Mouse (Mus musculus) myocyte (in vitro differentiated cells): ENCODE data around the gene Tbc1d5.

Source experiments
- CEBPB ChIP-seq: IDR thresholded peaks from 2 replicates; pipeline ENCODE4 v1.6.1; 2011; ENCODE audit warnings: mild to moderate bottlenecking, moderate library complexity; ENCODE audit not compliant: poor library complexity, insufficient read depth, severe bottlenecking
- E2F4 ChIP-seq: IDR thresholded peaks from one replicate; pipeline ENCODE4 v1.6.1; 2011; ENCODE audit warnings: mild to moderate bottlenecking, control low read depth, moderate library complexity; ENCODE audit not compliant: insufficient read depth
- MAX ChIP-seq: IDR thresholded peaks from one replicate; pipeline ENCODE4 v1.6.1; 2011; ENCODE audit warnings: low read depth, mild to moderate bottlenecking, control low read depth
- MYOD1 ChIP-seq, 3 experiments: IDR thresholded peaks; one replicate each; pipeline ENCODE4 v1.6.1; 2011; ENCODE audit warnings: control low read depth in 2 of 3, low read depth in 2 of 3, mild to moderate bottlenecking in 2 of 3, moderate library complexity in 1 of 3; ENCODE audit not compliant: insufficient read length in 2 of 3, control insufficient read depth in 1 of 3
- MYOG ChIP-seq, 3 experiments: IDR thresholded peaks; one replicate each; pipeline ENCODE4 v1.6.1; 2011; ENCODE audit warnings: control low read depth in 2 of 3, low read depth in 2 of 3, mild to moderate bottlenecking in 2 of 3; ENCODE audit not compliant: insufficient read length in 2 of 3, control insufficient read depth in 1 of 3, insufficient read depth in 1 of 3
- POLR2A ChIP-seq: IDR thresholded peaks from one replicate; pipeline ENCODE4 v1.6.1; 2011; ENCODE audit warnings: low read depth, mild to moderate bottlenecking, control low read depth, moderate library complexity; ENCODE audit not compliant: insufficient read length
- POLR2AphosphoS2 ChIP-seq: IDR thresholded peaks from one replicate; pipeline ENCODE4 v1.6.1; 2011; ENCODE audit warnings: low read depth, control low read depth; ENCODE audit not compliant: insufficient read length
- TCF12 ChIP-seq: IDR thresholded peaks from one replicate; pipeline ENCODE4 v1.6.1; 2011; ENCODE audit warnings: mild to moderate bottlenecking, control low read depth; ENCODE audit not compliant: poor library complexity, insufficient read depth, severe bottlenecking
- USF1 ChIP-seq: IDR thresholded peaks from one replicate; pipeline ENCODE4 v1.6.1; 2011; ENCODE audit warnings: low read depth, mild to moderate bottlenecking, control low read depth, moderate library complexity

GRCm38 (mm10) chr17:51179195-51179953 lies at the start of gene Tbc1d5:
- peak; percentile 87 for TF ChIP-seq USF1
- peak; percentile 81 for TF ChIP-seq POLR2A
- TF ChIP-seq MYOG (IDR thresholded peaks at IDR 0.05; ENCODE audit: control insufficient read depth in 1 of 3, insufficient read depth in 1 of 3, insufficient read length in 2 of 3, low read depth in 2 of 3) = no peak
- TF ChIP-seq MYOD1 (IDR thresholded peaks at IDR 0.05; ENCODE audit: control insufficient read depth in 1 of 3, insufficient read length in 2 of 3, low read depth in 2 of 3) = no peak
- peak; percentile 84 for TF ChIP-seq POLR2AphosphoS2
- no peak for TF ChIP-seq MAX
- no peak for TF ChIP-seq TCF12
- TF ChIP-seq E2F4 = no peak
- TF ChIP-seq CEBPB = no peak
